Mouse (Mus musculus) embryonic facial prominence, embryonic 11.5 days (tissue): ENCODE data around the gene Olfr576. TPM values are rescaled to one million over a fixed set of nuclear protein-coding genes. Genes with fewer than 3 reads are reported as not detected.

Source experiments
- ATAC-seq: fragments of 200-750 bp; cut with Nextera tagmentation; replicated peaks from 2 replicates; pipeline ENCODE4 v1.8.0; 2017; ENCODE audit warnings: low read depth; ENCODE audit not compliant: insufficient number of reproducible peaks, low FRiP score, low TSS enrichment
- DNase-seq: peaks from one replicate; pipeline ENCODE4 v3.0.0-alpha.2; 2015; ENCODE audit warnings: low spot score
- H3K27ac ChIP-seq: fragments of 300-500 bp; sonication (generic); replicated peaks from 2 replicates; pipeline ENCODE4 v1.5.1; 2014; ENCODE audit warnings: mild to moderate bottlenecking, low read depth, low read length, control low read depth
- H3K27me3 ChIP-seq: fragments of 300-500 bp; sonication (generic); 2 replicates; pipeline ENCODE4 v1.6.1; 2014; ENCODE audit warnings: mild to moderate bottlenecking, low read length, moderate library complexity, mixed read lengths; ENCODE audit not compliant: control insufficient read depth, insufficient read depth
- H3K36me3 ChIP-seq: fragments of 300-500 bp; sonication (generic); replicated peaks from 2 replicates; pipeline ENCODE4 v1.6.1; 2014; ENCODE audit warnings: low read depth, mild to moderate bottlenecking, low read length, moderate library complexity, mixed read lengths; ENCODE audit not compliant: control insufficient read depth, insufficient read depth
- H3K4me1 ChIP-seq: fragments of 300-500 bp; sonication (generic); 2 replicates; pipeline ENCODE4 v1.6.1; 2014; ENCODE audit warnings: low read length, mixed read lengths; ENCODE audit not compliant: control insufficient read depth, insufficient read depth
- H3K4me2 ChIP-seq: fragments of 300-500 bp; sonication (generic); 2 replicates; pipeline ENCODE4 v1.6.1; 2014; ENCODE audit warnings: low read depth, mild to moderate bottlenecking, control low read depth, low read length, moderate library complexity
- H3K4me3 ChIP-seq: fragments of 300-500 bp; sonication (generic); 2 replicates; pipeline ENCODE4 v1.5.1; 2014; ENCODE audit warnings: low read depth, low read length, control low read depth
- H3K9ac ChIP-seq: fragments of 300-500 bp; sonication (generic); replicated peaks from 2 replicates; pipeline ENCODE4 v1.6.1; 2014; ENCODE audit warnings: mild to moderate bottlenecking, control low read depth, low read length
- H3K9me3 ChIP-seq: fragments of 300-500 bp; sonication (generic); replicated peaks from 2 replicates; pipeline ENCODE4 v1.6.1; 2016; ENCODE audit warnings: mild to moderate bottlenecking, low read length, inconsistent platforms, mixed read lengths; ENCODE audit not compliant: control insufficient read depth
- WGBS: fragments of 180-500 bp; shearing (Covaris S2); extraction: QIAGEN DNeasy Blood & Tissue Kit; methylation state at CpG from one replicate; pipeline ENCODE4 v1.1.7; 2014; 5-methylcytosine and 5-hydroxymethylcytosine counted together
- polyA plus RNA-seq: library from polyadenylated mRNA; unstranded; fragments of >200 nt; fragmentation: Nextera tagmentation; extraction: Ambion mirVana; gene quantifications from 2 replicates; pipeline ENCODE4 v1.2.1, GENCODE M21; 2014

The Olfr576 gene
- polyA plus RNA-seq, 1 experiment from 2014 or later: not detected

DNA sequence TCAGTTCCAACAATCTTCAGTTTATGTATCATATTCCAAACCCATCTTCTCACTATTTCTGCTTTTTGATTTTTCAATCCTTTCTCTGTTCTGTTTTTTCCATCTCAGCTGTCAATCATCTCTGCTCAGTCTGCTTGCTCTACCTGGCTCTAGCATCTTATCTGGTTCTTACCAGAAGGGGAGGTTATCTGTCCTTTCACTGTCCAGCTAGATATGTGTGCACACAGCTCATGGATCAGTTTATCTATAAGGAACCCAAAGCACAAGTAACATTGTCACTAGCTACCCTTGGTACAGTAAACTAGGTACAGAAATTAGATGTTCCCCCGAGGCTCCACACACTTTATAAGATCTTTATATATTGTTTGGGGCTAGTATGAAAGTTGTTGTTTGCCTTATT is 19.0 kb upstream of the Olfr576 start:
- 94% methylated on average over 1 of the region's 1 CpGs for WGBS
- no peaks in the 10 kb centered on the region for H3K27me3 ChIP-seq

DNA sequence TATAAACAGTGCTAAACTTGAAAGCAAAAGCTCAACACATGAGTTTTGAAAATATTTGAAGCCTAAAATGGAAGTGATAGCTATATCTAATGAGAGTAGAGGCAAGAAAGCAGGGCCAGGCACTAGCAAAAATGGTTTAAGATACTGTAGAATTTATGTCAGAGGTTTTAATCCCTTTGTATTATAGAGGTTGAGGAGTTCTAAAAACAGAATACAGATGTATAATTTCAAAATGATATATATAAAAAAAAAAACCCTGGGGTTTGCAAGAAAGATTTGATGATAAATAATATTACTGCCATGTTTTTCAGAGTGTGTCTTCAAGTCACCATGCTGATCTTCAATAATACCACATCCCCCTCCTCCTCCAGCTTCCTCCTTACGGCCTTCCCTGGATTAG is 14.3 kb upstream of the Olfr576 start, which contains the start of gene Olfr574:
Olfr574 (plus strand) TSS at position 301 of the 400 bp plus-strand sequence.
- no peak within 1 kb of the TSS for H3K27ac ChIP-seq
- H3K9me3 ChIP-seq: no peaks in the 10 kb centered on the region
- ATAC-seq (no peak), DNase-seq (no peak)
- WGBS: 93% methylated on average over 1 of the region's 1 CpGs
- H3K36me3 ChIP-seq: no peaks in the 10 kb centered on the region
- no peaks in the 10 kb centered on the region for H3K4me1 ChIP-seq
- H3K27me3 ChIP-seq: no peaks in the 10 kb centered on the region
- no peak within 1 kb of the TSS for H3K4me3 ChIP-seq
- H3K9ac ChIP-seq: no peak within 1 kb of the TSS
- H3K4me2 ChIP-seq: no peak within 1 kb of the TSS

More for the DNA sequence above, 19.0 kb upstream of the Olfr576 start:
- DNase-seq (no peak), ATAC-seq (no peak)
- H3K9ac ChIP-seq: no peak overlapping the region
- no peak overlapping the region for H3K27ac ChIP-seq
- no peak overlapping the region for H3K4me2 ChIP-seq
- no peaks in the 10 kb centered on the region for H3K36me3 ChIP-seq
- H3K4me1 ChIP-seq: no peaks in the 10 kb centered on the region
- H3K9me3 ChIP-seq: no peaks in the 10 kb centered on the region
- no peak overlapping the region for H3K4me3 ChIP-seq

DNA sequence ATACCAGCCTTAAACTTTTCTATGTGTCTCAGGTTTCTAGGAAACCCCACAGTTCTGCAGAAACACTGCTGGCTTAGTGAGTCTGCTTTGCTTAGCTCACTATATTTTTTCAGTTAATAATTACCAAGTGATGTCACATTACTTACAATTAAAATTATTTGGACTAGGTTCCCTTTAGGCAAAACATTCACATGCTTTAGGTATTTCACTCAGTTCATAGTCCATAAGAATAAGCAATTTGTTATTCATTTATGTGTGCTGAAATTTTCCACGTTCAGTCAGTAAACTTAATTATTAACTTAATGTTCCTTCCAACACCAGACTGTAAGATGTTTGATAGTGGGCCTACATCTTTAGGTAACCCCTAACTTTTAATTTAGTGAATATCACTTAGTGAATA is 11.7 kb upstream of the Olfr576 start:
- no peak overlapping the region for H3K4me2 ChIP-seq
- H3K9me3 ChIP-seq: no peaks in the 10 kb centered on the region
- H3K4me1 ChIP-seq: no peaks in the 10 kb centered on the region
- ATAC-seq (no peak), DNase-seq (no peak)
- no peaks in the 10 kb centered on the region for H3K27me3 ChIP-seq
- H3K27ac ChIP-seq: no peak overlapping the region
- H3K9ac ChIP-seq: no peak overlapping the region
- H3K4me3 ChIP-seq: no peak overlapping the region
- WGBS: 73% methylated on average over 1 of the region's 1 CpGs
- no peaks in the 10 kb centered on the region for H3K36me3 ChIP-seq

DNA sequence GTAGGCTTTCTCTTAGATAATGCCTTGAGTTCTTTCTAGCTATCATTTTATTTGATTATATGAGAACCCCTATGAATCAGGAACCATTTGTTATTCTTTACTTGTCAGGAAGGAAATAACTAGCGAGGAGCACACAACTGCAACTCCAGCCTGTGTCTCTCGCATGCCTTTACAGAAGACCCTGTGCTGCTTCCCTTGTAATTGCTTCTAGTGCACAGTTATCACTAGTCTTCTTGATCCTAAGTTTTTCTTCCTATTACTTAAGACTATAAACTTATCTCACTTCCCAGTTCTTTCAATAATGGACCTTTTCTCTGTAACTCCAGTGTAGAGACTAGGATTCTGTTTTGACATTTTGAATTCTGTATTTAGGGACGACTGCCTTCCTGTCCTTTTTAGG is 4.3 kb upstream of the Olfr576 start:
- no peak overlapping the region for H3K4me2 ChIP-seq
- no peak overlapping the region for H3K4me3 ChIP-seq
- no peak overlapping the region for H3K9ac ChIP-seq
- no peak for ATAC-seq
- no peak overlapping the region for H3K27ac ChIP-seq
- no peaks in the 10 kb centered on the region for H3K4me1 ChIP-seq
- no peaks in the 10 kb centered on the region for H3K27me3 ChIP-seq
- DNase-seq: no peak
- H3K36me3 ChIP-seq: no peaks in the 10 kb centered on the region
- no peaks in the 10 kb centered on the region for H3K9me3 ChIP-seq
- 77% methylated on average over 3 of the region's 3 CpGs for WGBS

DNA sequence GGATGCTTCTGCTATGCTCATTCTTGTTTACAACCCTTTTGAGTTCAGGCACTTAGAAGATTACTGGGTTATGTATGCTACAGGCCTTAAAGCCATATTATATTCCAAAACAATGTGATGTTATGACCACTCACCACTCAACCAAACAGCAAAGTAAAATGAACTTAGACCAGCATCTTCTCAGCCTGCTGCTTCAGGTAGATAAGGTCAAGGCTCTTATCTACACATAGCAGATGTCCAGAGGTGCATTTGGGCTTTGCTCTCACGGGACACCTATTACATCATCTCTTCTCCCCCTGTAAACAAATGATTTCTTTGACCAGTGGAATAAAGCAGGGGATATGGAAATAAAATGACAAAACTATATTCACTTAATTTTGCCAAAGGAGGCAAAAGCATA is 3.9 kb upstream of the Olfr576 start, which contains the start of gene Olfr575:
Olfr575 (minus strand) TSS at position 183 of the 400 bp plus-strand sequence.
- ATAC-seq: no peak

DNA sequence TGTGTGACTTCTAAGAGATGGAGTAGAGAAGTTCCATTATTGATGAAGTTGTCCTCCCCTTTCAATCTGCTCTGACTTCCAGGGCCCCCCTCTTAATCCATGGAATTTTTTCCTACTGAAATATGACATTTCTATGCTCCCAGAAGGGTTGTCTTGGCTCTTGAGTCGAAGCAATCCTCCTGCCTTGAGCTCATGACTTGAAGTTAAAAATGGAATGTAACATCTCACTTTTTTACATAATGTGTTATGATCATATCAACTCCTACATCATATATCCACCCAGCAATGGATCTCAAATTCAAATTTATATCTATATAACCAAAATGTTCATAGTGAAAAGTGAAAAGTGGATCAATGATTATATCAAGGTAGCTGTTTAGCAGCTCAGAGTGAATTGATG is 11.9 kb downstream of the Olfr576 start:
- no peak overlapping the region for H3K27ac ChIP-seq
- WGBS: 45% methylated on average over 1 of the region's 1 CpGs
- DNase-seq (no peak), ATAC-seq (no peak)
- H3K9ac ChIP-seq: no peak overlapping the region
- H3K4me2 ChIP-seq: no peak overlapping the region
- H3K4me3 ChIP-seq: no peak overlapping the region
- H3K27me3 ChIP-seq: no peaks in the 10 kb centered on the region
- no peaks in the 10 kb centered on the region for H3K36me3 ChIP-seq
- H3K9me3 ChIP-seq: no peaks in the 10 kb centered on the region
- H3K4me1 ChIP-seq: no peaks in the 10 kb centered on the region

More for the DNA sequence above, 3.9 kb upstream of the Olfr576 start, which contains the start of gene Olfr575:
- Histone ChIP-seq H3K36me3 (no peaks in the 10 kb centered on the region), H3K27ac (no peak within 1 kb of the TSS), H3K4me1 (no peaks in the 10 kb centered on the region), H3K4me3 (no peak within 1 kb of the TSS), H3K4me2 (no peak within 1 kb of the TSS), H3K9ac (no peak within 1 kb of the TSS), H3K27me3 (no peaks in the 10 kb centered on the region), H3K9me3 (no peaks in the 10 kb centered on the region)
- WGBS: 79% methylated on average over 1 of the region's 1 CpGs
- no peak for DNase-seq

DNA sequence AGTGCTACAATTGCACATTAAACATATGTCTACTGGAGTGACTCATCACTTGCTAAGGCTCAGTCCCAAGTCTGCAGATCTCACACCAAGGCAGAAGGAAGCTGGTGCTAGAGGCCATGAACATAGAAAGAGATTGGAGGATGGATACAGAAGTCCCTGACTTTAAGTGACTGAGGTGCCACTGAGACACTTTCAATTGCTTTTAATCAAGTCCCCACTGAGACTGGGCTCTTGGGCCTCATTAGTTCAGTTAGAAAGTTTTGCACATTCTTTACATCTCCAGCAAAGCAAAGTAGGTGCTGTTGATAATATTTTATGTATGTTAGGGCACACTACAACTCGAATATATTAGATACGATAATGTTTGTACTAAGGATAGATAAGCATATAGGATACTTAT is 13.4 kb downstream of the Olfr576 start, which contains the start of gene Olfr577:
Olfr577 (minus strand) TSS at position 101 of the 400 bp plus-strand sequence.
- H3K4me1 ChIP-seq: no peaks in the 10 kb centered on the region
- H3K27me3 ChIP-seq: no peaks in the 10 kb centered on the region
- H3K9ac ChIP-seq: no peak within 1 kb of the TSS
- no peaks in the 10 kb centered on the region for H3K9me3 ChIP-seq
- H3K4me3 ChIP-seq: no peak within 1 kb of the TSS
- no peak within 1 kb of the TSS for H3K4me2 ChIP-seq
- no peak for DNase-seq
- no peaks in the 10 kb centered on the region for H3K36me3 ChIP-seq
- WGBS: 79% methylated on average over 2 of the region's 2 CpGs
- ATAC-seq: no peak
- H3K27ac ChIP-seq: no peak within 1 kb of the TSS

DNA sequence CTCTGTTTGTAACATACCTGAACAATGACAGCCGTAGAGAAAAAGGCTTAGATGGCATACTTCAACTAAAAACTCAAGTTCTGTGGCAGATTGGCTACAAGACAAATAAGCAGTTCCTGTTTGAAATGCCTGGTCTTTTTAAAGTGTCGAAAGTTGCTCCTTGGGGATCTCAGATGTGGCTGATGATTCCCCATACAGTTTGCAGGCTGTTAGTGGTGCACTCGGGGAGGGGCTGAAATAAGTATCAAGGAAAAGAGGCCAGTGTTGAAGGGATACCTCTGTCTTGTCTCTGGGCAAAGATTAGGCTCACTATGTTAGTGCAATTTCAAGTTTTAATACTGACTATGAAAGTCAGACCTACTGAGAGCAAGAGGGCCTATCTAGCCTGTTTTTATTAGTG is 26.8 kb downstream of the Olfr576 start, which contains the start of gene Olfr578:
Olfr578 (minus strand) TSS at position 101 of the 400 bp plus-strand sequence.
- DNase-seq (no peak), ATAC-seq (no peak)
- H3K9ac ChIP-seq: no peak within 1 kb of the TSS
- 59% methylated on average over 3 of the region's 3 CpGs for WGBS
- H3K4me1 ChIP-seq: no peaks in the 10 kb centered on the region
- H3K4me2 ChIP-seq: no peak within 1 kb of the TSS
- H3K9me3 ChIP-seq: no peaks in the 10 kb centered on the region
- no peaks in the 10 kb centered on the region for H3K36me3 ChIP-seq
- H3K4me3 ChIP-seq: no peak within 1 kb of the TSS
- H3K27ac ChIP-seq: no peak within 1 kb of the TSS
- no peaks in the 10 kb centered on the region for H3K27me3 ChIP-seq
